Mouse (Mus musculus): ENCODE measurements at regions not wholly inside any gene's neighbourhood (a gene's known extent, or its start where the extent isn't known, plus 50 kb on each side); places are given as distances from the start of the nearest gene placed in this dataset.
A peak's percentile ranks its signal among the peaks of the same experiment; 100 is the strongest.

DNA sequence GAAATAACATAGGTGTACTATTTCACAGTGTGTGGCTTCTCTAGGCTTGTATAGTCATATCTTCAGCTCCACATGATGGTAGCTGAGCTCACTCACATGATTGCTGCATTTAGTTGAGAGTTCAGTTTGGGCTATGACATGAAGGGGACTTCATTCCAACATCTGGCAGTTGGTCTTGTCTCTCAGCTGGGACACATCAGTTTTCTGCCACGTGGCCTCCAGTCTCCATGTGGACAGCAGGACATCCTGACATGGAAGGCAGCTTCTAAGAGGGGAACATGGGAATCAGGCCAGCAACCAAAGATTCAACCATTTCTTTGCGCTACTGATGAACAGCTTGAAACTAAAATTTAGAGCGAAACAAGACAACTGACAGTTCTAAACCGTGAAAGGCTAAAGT lies 121.2 kb upstream of the Slc44a1 start:
- DNase-seq = no peak

DNA sequence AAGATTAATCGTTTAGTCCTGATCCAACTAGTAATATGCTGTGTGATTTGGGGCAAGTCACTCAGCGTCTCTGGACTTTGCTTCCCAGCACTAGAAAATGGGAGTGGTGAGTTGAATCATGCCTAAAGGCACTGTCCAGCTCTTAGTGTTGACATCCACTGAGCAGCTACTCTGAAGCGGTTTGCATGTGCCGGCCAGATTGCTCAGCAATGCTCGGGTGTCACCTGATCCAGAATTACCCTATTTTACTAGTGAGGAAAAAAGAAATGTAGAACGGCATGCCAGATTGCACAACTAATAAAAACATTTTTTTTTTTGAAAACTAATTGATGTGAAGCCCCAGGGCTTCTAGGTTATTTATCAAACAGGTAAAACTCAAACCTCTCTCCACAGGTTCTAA lies 122.0 kb upstream of the Slc44a1 start:
- DNase-seq = no peak

DNA sequence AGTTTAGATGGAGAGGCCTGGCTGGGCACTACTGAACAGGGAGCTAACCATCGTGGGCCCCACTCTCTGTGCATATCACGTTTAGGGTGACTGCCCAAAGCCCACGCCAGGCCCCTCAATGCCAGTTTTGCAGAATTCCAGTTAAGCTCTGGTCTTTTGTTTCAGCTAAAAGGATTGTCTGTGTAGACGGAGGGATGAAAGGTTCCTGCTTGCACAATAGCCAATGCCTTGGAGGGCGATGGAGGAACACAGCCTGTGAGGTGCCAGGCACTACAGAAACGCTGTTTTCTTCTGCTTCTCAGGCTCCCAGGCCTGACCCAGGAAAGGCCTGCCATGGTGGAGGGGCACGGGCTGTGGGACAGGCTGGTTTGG lies 122.8 kb upstream of the Slc44a1 start:
- DNase-seq = no peak

DNA sequence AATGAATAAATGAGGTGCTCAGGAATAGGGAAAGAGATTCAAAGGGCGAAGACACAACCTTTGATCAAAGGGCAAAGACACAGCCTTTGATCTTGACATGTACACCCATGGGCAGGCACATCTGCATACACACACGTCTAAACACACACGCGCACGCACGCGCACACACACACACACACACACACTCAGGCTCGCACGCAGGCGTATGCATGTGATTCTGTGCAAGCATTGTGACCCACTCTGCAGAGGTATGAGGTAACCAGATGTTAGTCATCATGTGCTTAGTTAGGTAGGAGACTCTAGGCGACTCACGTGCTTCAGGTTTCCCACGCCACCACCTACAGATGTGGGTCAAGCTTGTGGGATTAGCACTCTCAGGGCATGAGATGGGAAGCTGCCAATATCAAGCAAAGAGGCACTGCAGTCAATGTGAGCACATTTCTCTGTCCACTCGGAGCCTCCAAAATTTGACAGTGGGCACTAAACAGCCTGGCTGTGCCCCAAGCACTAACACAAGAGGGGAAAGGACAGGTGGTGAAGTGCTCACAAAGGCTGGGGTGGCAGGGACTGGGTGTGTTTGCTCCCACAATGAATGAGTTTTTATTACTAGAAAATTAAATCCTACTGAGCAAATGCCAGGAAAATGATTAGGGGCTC lies 123.3 kb upstream of the Slc44a1 start:
- no peak for DNase-seq

DNA sequence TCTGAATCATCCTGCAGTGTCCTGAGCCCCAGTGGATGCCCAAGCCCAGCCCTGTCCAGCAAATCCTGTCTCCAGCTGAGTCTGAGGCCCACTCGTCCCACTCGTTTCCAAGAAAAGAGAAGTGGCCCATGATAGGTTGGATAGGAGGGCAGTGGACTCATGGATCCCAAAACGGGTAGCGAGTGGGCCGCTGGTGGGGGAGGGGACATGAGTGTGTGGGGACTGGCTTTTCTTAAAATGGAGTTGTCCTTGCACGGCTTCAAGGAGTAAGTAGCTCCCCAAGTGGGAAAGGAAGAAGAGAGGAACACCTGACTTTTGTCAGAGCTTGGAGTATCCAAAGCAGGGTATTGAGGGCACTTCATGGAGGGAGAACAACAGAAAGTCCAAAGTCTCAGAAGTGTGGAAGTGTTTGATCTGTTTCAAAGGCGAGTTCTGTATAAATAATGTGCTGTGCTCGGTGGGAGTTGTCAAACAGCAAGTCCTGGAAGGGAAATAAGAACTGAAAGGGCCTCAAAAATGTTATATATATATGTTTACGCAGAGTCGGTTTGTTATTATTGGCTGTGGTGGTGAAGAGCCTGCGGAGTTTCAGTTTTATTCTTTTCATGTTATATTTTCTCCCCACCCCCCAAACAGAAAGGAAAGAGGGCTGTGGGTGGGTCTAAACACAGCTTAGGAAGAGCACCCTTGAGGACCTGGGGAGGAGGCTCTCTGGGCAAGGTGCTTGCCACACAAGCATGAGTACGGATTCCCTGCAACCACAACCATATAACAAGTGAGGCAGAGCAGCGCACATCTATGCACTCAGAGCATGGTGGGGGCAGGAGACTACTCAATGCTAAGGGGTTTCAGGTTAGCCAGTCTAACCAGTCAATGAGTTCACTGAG lies 124.1 kb upstream of the Slc44a1 start:
- no peak for DNase-seq

DNA sequence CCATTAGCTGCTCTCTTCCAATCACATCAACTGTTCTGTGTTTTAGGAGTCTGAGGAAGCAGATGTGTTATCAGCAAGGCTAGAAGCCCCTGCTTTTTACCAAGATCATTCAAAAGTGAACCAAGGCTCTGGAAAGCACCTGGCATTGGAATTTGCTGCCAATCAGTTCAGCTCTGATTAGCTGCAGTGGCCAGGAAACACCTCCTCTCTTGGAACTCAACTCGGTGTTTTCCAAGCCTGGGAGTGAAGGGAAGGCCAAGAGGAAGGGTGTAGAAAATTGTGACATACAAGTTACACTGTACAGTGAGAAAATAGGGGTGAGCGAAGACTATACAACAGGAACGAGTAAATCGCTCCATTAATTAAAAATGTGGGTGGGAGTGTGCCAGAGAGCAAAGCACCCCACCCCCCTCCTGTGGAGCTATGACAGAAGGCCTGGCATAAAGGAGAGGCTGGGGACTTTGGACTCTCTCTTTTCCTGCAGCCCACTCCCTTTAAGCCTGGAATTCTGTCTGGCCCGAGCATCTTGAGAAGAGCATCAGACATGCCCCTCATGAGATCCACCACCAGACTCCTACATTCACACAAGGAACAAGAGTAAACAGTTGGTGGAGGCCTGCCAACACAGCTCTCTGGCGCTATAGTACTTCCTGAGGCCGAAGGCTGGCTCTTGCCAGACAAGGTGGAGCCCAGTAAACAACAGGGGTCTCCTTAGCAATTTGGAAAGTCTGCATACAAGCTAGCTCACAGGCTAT lies 124.9 kb upstream of the Slc44a1 start:
- DNase-seq = peak; percentile 12

DNA sequence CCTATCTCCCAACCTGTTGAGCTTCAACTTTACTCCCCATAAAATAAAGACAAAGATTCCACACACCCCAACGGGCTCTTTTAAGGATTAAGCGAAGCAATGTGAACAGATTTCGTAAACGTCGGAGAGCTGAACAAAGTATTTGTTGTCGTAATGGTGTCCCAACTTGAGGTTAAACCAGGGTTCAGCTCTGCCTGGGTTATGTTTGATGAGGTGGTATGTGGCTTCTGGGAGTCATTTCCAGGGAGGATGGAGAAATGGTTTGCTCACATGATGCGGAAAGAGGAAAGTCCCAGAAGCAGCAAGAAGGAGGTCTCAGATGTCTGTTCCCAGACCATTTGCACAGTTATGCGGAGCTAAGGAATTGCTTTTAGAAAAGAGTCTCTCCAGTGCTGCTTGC lies 126.1 kb upstream of the Slc44a1 start:
- no peak for DNase-seq

DNA sequence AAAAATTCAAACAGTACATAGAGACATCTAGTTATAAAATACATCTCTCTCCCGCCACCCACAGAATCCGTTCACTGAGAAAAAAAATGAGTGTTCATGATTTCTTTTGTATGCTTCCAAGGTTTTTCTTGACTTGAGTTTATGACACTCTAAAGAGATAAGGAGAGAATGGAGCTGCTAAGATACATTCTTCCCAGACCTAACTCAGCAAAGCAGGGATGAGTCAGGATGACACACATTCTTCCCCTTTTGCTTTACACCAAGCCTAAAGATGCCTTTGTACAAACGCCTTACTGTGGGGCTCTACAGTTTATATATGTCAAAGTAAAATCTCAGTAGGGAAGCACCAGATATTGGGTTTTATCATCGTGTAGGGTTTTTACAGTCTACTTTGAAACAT lies 133.1 kb upstream of the Slc44a1 start:
- no peak for DNase-seq

DNA sequence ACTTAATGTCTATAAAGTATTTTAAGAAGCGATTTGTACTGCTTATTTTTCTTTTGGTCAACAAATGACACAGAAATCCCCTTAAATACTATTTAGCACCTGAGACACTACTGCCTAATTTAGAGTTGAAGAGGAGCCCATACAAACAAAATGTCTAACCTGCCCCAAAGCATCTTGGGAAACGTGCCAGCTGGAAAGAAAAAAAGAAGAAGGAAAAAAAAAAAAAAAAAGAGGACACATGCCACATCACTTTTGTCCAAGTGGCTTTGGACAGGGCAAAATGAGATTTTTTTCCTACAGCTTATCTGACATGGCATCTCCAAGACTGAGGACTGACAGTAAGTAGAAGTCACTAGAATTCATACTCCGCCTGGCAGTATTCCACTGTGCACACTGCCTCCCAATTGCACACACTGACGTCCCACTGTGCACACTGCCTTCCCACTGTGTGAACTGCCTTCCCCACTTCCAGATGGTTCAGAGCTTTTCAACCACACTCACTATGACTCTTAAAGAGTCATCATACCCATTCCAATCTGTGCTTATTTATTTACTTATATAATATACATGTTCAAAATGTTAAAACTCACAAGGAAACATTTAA lies 135.3 kb upstream of the Slc44a1 start:
- DNase-seq = no peak

DNA sequence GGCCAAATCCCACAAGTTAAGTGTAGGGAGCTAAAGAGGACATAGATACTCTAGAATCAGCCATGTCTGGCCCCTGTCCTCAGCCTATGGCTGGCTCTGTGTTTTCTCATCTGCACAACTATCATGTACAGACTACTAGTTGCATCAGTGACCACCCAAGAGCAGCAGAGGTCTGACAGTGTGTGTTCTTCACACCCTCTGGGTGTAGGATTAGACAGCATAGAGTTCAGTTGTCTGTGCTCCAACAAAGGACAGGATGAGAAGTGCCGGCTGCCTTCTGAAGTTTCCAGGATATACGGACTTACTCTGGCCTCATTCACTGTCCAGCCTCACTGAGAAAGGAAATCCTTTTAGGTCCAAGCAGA lies 135.9 kb upstream of the Slc44a1 start:
- DNase-seq = no peak

DNA sequence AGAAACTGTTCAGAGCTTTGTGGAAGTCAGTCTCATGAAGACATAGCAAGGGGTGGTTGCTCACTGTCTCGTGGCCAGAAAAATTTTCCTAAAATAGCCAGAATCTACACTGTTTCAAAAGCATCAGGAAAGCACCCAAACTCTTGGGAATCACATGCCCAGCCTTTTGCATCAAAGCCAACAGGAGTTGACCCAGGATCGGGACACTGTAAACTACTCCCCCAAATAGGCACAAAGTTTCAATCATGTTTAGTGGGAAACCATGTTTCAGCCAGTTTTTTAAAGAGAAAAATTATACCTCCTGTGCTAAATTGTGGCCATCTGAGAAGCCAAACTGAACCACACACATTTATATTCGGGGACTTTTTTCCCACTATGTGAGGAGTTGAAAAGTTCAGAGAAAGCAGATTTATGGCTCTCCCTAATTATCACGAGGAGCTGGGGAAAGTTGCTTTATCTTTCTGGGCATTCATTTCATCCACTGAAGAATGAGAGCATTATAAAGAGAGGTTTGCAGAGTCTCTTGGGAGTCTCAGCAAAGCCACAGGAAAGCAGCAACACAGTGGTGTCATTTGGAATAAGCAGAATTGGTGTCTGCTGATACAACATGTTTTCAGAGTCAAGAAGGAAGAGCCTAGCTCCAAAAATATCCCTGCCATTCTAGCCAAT lies 136.5 kb upstream of the Slc44a1 start:
- no peak for DNase-seq

DNA sequence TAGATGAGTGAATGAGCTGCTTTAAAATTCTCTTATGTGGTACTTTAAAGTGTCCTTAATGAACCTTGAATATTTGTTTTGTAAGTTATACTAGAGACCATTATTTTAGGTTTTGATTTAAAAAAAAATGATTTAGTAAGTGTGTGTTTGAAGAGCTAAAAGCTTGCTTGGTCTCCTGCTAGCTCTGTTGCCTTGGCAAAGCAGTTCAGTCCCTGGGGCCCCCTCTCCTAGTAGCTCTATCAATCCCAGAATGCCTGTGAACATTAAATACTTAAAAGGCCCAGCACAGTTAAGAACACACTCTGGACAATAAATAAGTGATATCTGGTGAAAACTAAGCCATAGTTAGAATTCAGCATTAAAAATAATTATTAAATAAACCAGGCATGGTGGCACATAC lies 138.3 kb upstream of the Abca1 start:
- DNase-seq = no peak

DNA sequence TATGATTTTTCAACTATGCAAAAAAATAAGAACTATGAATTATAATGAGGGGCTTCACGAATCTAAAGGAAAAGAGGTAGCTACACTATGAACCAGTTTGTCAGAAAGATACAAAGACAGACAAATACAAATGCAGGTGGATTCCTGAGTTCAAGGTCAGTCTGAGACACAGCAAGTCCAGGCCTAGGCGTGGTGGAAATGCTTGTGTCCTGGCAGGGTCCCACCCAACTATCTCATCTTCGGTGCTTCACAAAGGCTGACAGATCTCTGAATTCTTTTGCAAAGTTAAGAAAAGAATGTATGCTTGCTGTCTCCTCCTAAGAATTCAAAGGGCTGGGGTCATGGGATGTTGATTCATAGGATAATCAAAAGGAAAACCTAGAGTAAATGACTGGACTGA lies 132.9 kb upstream of the Abca1 start:
- DNase-seq = no peak

DNA sequence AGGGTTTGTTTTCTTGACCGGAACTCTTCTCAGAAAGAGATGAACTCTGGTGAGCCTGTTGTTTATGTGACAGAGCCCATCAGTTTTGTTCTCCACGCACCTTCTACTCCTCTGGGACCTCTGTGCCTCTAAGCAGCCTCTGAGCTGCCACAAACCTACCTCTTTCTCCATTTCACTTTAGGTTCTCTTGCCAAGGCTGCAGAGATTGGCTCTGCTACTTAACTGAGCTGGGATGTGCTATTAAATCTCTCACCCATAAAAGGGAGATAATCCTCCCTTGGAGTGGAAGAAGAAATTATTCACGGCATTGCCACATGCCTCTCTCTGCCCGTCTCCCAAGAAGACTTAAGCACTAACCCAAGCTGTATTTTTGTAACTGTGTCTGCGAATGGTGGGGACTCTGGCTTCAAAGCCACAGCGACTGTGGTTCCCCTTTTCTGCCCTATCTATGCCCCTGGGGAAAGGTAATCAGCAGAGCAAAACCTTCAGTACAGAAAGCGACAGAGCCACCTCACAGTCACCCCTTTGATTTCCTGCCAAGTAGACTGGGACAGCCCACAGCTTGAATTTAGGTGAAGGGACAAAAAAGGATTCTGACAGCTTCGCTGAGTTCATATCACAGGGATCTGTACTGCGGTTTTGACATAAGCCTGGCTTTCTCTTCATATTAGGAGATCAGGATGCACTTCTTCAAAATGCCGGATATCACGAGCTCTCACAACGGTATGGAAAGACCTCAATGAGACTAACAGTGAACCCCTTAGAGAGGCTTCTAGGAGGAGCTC lies 118.2 kb upstream of the Abca1 start:
- peak; percentile 8 for DNase-seq

DNA sequence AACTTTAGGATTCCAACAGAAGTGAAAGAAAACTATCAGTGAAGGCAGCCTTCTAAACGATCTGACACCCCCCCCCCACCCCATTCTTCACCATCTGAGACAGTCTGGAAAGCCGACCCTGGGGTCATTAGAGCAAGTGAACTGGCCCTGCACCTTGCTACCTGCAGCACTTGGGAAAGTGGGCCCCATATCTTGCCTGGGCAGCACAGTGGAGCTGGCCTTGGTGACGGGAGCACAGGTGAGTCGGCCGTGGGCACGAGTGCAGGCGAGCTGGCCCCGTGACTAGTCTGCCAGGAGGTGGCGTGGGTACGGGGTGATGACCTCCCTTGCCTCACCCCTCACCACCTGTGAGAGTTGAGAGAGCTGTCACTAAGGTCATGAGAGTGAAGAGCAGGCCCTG lies 110.7 kb upstream of the Abca1 start:
- no peak for DNase-seq

DNA sequence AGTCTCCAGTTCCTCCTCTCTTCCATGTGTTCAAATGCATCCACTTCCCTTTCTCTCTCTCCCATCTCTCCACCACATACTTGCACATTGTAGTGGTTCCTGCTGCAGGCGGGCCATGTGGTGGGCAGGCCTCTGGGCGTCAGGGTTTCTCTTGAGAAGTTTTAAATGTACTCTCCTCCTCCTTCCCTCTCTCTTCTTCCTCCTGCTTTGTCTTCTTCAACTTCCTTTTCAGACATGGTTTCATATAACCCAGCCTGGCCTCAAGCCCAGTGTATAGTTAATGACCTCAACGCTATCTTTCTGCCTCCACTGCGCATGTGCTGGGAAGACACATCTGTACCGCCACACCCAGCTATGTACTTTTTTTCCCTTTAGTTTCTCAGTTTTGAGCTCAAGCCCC lies 110.3 kb upstream of the Abca1 start:
- DNase-seq = no peak

DNA sequence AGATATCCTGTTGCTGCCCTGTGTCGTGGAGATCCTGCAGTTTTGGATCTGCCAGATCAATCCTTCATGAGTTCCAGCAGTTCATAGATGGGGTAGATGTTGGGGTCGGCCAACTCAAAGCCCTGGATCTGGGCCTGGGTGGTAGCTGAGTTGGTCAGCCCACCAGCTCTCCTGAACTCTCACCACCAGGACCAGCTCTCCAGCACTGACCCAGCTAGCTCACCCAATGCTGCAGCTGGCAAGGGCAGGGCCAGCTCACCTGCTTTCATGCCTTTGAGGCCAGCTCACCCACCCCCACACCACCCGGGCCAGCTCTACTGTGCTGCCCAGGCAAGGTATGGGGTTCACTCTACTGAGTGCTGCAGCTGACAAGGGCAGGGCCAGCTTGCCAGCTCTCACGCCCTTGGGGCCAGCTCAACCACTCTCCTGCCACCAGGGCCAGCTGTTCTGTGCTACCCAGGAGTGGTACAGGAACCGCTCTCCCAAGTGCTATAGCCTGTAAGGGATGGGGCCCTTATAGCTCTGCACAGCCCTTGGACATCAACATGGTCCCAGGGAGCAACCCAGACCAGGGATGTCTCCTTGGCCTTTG lies 109.7 kb upstream of the Abca1 start:
- DNase-seq = no peak

DNA sequence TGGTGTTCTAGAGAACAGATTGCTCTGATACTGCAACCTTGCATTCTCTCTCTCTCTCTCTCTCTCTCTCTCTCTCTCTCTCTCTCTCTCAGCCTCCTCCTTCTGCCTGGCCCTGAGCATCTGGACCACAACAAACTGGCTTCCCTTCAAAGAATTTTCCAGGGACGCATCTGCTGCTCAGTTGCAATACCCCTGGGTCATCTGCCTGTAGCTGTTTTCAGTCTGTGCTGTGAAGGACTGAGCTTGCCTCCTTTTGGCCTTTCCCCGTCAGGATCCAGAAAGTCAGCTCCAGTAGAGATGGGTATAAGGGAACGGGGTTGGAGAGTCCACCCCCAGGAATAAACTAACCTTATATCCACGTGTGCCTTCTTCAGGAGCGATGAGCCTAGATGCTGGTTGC lies 105.2 kb upstream of the Abca1 start:
- no peak for DNase-seq

DNA sequence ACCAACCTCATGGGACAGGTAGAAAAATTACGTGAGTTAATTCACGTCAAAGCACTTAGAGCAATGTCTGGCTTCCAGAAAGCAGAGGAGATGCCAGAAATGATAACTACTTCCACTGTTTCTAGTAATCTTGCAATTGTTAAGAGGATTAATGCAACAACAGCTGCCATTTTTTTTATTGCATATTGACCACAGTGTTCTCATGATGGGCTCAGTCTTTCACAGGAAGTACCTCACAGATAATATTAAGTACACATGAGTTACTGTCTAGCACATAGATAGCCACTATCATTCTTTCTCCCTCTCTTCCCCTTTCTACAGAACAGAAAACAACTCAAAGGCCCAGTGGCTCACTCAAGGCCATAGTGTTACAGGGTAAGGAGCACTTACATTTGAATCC lies 104.8 kb upstream of the Abca1 start:
- DNase-seq = no peak

DNA sequence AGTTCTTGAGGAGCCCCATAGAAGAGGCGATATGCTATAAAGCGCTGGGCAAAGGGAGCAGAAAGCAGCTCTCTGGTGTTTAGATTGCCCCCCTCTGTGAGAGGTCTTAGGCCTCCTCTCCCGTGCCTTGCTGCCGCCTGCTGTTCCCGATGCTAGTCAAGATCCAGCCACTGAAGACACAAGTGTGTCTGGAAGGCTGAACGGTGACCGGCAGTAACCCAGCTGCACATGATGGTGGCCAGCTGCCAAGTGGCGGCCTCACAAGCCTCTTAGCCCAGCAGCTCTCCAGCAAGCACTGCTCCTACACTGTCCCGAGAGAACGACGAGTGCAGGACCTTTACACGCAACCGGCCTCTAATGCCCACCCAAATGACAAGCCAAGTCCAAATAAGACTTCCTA lies 104.1 kb upstream of the Abca1 start:
- peak; percentile 55 for DNase-seq

DNA sequence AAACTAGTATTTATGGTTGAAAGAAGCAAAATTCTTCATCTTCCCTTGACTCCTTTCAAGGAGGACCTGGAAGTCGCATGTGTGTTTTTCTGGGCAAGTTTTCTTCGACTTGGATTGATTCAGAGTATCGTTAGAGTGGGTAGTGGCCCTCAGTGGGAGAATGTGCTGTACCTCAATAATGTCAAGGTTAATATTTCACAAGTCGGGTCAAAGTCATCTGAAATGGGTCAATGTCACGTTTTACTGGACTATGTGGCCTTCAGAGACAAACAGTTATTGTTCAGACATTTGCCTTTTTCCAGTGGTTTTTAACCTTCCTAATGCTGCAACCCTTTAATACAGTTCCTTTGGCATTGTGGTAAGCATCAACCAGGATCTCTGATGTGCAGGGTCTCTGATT lies 102.8 kb upstream of the Abca1 start:
- DNase-seq = no peak

All from cerebellum, adult 8-10 months (tissue).